24 mouse cellular contexts compared by ENCODE assay signal in genomic region chr8:123696167-123696566, GRCm38 (mm10). TPM values are rescaled to one million over a fixed set of nuclear protein-coding genes. Genes with fewer than 3 reads are reported as not detected.
DNase-seq lines count a peak whose midpoint lies in the region; ATAC-seq and TF ChIP-seq lines count a peak whose summit lies in the region.
"Had no signal": no experiment of that assay in that cellular context is flagged by ENCODE, and none has a peak within 500 bp of the region (broad histone marks: within the 10 kb centered on the region; RNA-seq: fewer than 3 reads in every experiment).

No protein-coding gene starts in this region.

- H3K79me2 ChIP-seq in CH12.LX (replicated peaks; ENCODE audit: control insufficient read depth, extremely low read depth, insufficient read depth, poor library complexity, severe bottlenecking), result no peaks in the 10 kb centered on the region

- peaks cover 13 to 19% of the 10 kb centered on the region in 2 experiments; a peak in 3 of 4 replicates for H3K4me1 ChIP-seq in CH12.LX (ENCODE audit: control insufficient read depth in 1 of 2, insufficient read depth in 2 of 2)
- peaks cover 4% of the 10 kb centered on the region; the same call in 1 of the 2 replicates for H3K4me1 ChIP-seq in intestine, embryonic 16.5 days (ENCODE audit: control insufficient read depth, insufficient read depth, low read length)
- H3K4me1 ChIP-seq: forebrain, embryonic 13.5 days; forebrain, embryonic 15.5 days had no signal

- 58% methylated on average over 9 of the region's 9 CpGs for WGBS in intestine, embryonic 16.5 days

- peak; percentile 40; the same call in 1 of the 2 replicates for TF ChIP-seq EP300 in CH12.LX (IDR thresholded peaks at IDR 0.05; ENCODE audit: low read length)

- dilution Hi-C loops in CH12.LX (cut with MboI; ENCODE audit: extremely low pct_ligation_motif_present, extremely low pct_unique_long_range_greater_than_20kb, low sequenced_read_pairs), result no loop called here

- H3K27me3 ChIP-seq in CH12.LX (replicated peaks), result peaks cover 20% of the 10 kb centered on the region
- H3K27me3 ChIP-seq in intestine, embryonic 16.5 days (replicated peaks; ENCODE audit: control insufficient read depth, insufficient read depth, low read length), result no peaks in the 10 kb centered on the region
- H3K27me3 ChIP-seq: forebrain, embryonic 13.5 days; forebrain, embryonic 15.5 days had no signal

- no peaks in the 10 kb centered on the region for H3K36me3 ChIP-seq in CH12.LX (replicated peaks in 1 of 2; ENCODE audit: control insufficient read depth in 1 of 2, insufficient read depth in 1 of 2, low read length in 1 of 2)
- H3K36me3 ChIP-seq in intestine, embryonic 16.5 days (ENCODE audit: control insufficient read depth, insufficient read depth, low read length), result no peaks in the 10 kb centered on the region
- H3K36me3 ChIP-seq: embryonic facial prominence, embryonic 13.5 days; embryonic facial prominence, embryonic 15.5 days; forebrain, embryonic 15.5 days had no signal

- in situ Hi-C loops in CH12.LX (cut with MboI; ENCODE audit: low pct_ligation_motif_present, low pct_unique_long_range_greater_than_20kb, low sequenced_read_pairs), result no loop called here

- no peak overlapping the region for H3K9ac ChIP-seq in CH12.LX (ENCODE audit: insufficient read depth, low read depth)
- no peak overlapping the region for H3K9ac ChIP-seq in intestine, embryonic 16.5 days (ENCODE audit: low read depth, low read length)
- H3K9ac ChIP-seq: embryonic facial prominence, embryonic 13.5 days; embryonic facial prominence, embryonic 15.5 days; forebrain, embryonic 13.5 days; forebrain, embryonic 15.5 days; forebrain, postnatal 0 days had no signal

- no peak for TF ChIP-seq RAD21 in CH12.LX (IDR thresholded peaks at IDR 0.05; ENCODE audit: low read depth, low read length)

- H3K27ac ChIP-seq in CH12.LX (ENCODE audit: insufficient read depth, low read depth), result no peak overlapping the region
- H3K27ac ChIP-seq in intestine, embryonic 16.5 days (ENCODE audit: low read length), result no peak overlapping the region
- H3K27ac ChIP-seq: embryonic facial prominence, embryonic 13.5 days; embryonic facial prominence, embryonic 15.5 days; forebrain, embryonic 13.5 days; forebrain, embryonic 15.5 days had no signal

- DNase-seq in CH12.LX (ENCODE audit: extremely low read depth), result peak; percentile 47
- DNase-seq in yolk sac, embryonic 10.5 days (ENCODE audit: low spot score), result peak; percentile 53
- no peak for DNase-seq in layer of hippocampus, postnatal 10 days (ENCODE audit: low spot score in 2 of 2)
- DNase-seq in spleen, postnatal 4 days (ENCODE audit: low spot score in 2 of 2), result no peak
- DNase-seq: adrenal gland, adult 2 months; adrenal gland, postnatal 10 days; adrenal gland, postnatal 25 days; B cell, adult 2 months; cerebellum, adult 11 months; cerebellum, adult 18-20 months; cerebellum, adult 8-10 months; cerebellum, adult 9-11 months; cerebellum, postnatal 14 days; cerebellum, postnatal 36 days; embryo, embryonic 11 days; forebrain, postnatal 0 days had no signal

- peak; percentile 41; the same call in 1 of the 2 replicates for ATAC-seq in intestine, embryonic 16.5 days
- ATAC-seq: CD4-positive, CD25-positive, alpha-beta regulatory T cell, adult 4 months; forebrain, embryonic 13.5 days; forebrain, embryonic 15.5 days; forebrain, postnatal 0 days had no signal

- no peak for TF ChIP-seq CTCF in CH12.LX (conservative IDR thresholded peaks at IDR 0.05 in 1 of 2, IDR thresholded peaks at IDR 0.05 in 1 of 2; ENCODE audit: low read depth in 2 of 2, low read length in 2 of 2)

- no peak for TF ChIP-seq POLR2A in CH12.LX (IDR thresholded peaks at IDR 0.05; ENCODE audit: low read depth, low read length)

- H3K9me3 ChIP-seq in CH12.LX (replicated peaks; ENCODE audit: low read length), result no peaks in the 10 kb centered on the region
- H3K9me3 ChIP-seq in intestine, embryonic 16.5 days (ENCODE audit: control insufficient read depth, low read length), result no peaks in the 10 kb centered on the region
- H3K9me3 ChIP-seq: embryonic facial prominence, embryonic 13.5 days; embryonic facial prominence, embryonic 15.5 days; forebrain, embryonic 13.5 days; forebrain, embryonic 15.5 days had no signal

- no peak overlapping the region for H3K4me3 ChIP-seq in CH12.LX (replicated peaks in 1 of 3; ENCODE audit: low read depth in 2 of 3, low read length in 2 of 3, poor library complexity in 1 of 3)
- no peak overlapping the region for H3K4me3 ChIP-seq in intestine, embryonic 16.5 days (ENCODE audit: low read length)
- H3K4me3 ChIP-seq: embryonic facial prominence, embryonic 13.5 days; embryonic facial prominence, embryonic 15.5 days; erythroblast, embryonic 14.5 days; forebrain, embryonic 13.5 days; forebrain, embryonic 15.5 days had no signal

- H3K4me2 ChIP-seq in CH12.LX (ENCODE audit: insufficient read depth, low read depth, poor library complexity, severe bottlenecking), result peak overlapping the region; percentile 0; the same call in 1 of the 2 replicates
- H3K4me2 ChIP-seq in intestine, embryonic 16.5 days (ENCODE audit: low read depth, low read length), result no peak overlapping the region
- H3K4me2 ChIP-seq: embryonic facial prominence, embryonic 13.5 days; embryonic facial prominence, embryonic 15.5 days; forebrain, embryonic 13.5 days; forebrain, embryonic 15.5 days had no signal

TF ChIP-seq in CH12.LX, 34 proteins besides CTCF, POLR2A, EP300 and RAD21:
- TF ChIP-seq MAZ (IDR thresholded peaks at IDR 0.05; ENCODE audit: low read depth, low read length) (no peak), IRF4 (IDR thresholded peaks at IDR 0.05; ENCODE audit: low read depth, low read length) (no peak), POLR2AphosphoS2 (IDR thresholded peaks at IDR 0.05; ENCODE audit: low read depth, low read length) (no peak), USF2 (conservative IDR thresholded peaks at IDR 0.05; ENCODE audit: low read depth, low read length) (no peak), ETS1 (conservative IDR thresholded peaks at IDR 0.05; ENCODE audit: low read depth, low read length) (peak; percentile 92), JUND (conservative IDR thresholded peaks at IDR 0.05; ENCODE audit: low read depth, low read length) (no peak), BHLHE40 (IDR thresholded peaks at IDR 0.05; ENCODE audit: low read depth, low read length) (peak; percentile 50; the same call in 1 of the 2 replicates), ELF1 (IDR thresholded peaks at IDR 0.05; ENCODE audit: low read depth, low read length) (no peak), CHD1 (IDR thresholded peaks at IDR 0.05; ENCODE audit: low read depth, low read length) (no peak), TCF12 (IDR thresholded peaks at IDR 0.05; ENCODE audit: low read depth, low read length) (no peak; the same call in 1 of the 2 replicates), MEF2A (IDR thresholded peaks at IDR 0.05; ENCODE audit: borderline replicate concordance, low read depth, low read length) (peak; percentile 51; the same call in 1 of the 2 replicates), SIN3A (IDR thresholded peaks at IDR 0.05; ENCODE audit: low read length) (0 out of 2 replicates have a peak, but pooled peaks have one; percentile 20), UBTF (IDR thresholded peaks at IDR 0.05; ENCODE audit: low read depth, low read length) (no peak), NRF1 (IDR thresholded peaks at IDR 0.05; ENCODE audit: low read depth, low read length) (no peak), MAFK (IDR thresholded peaks at IDR 0.05; ENCODE audit: insufficient replicate concordance, low read length) (no peak), ZKSCAN1 (IDR thresholded peaks at IDR 0.05; ENCODE audit: borderline replicate concordance, low read depth, low read length) (no peak), MXI1 (IDR thresholded peaks at IDR 0.05; ENCODE audit: low read depth, low read length) (no peak), TBP (conservative IDR thresholded peaks at IDR 0.05; ENCODE audit: low read depth, low read length) (no peak), E2F4 (IDR thresholded peaks at IDR 0.05; ENCODE audit: insufficient replicate concordance, low read depth, low read length) (no peak), MYC (IDR thresholded peaks at IDR 0.05; ENCODE audit: low read depth, low read length) (no peak), HCFC1 (IDR thresholded peaks at IDR 0.05; ENCODE audit: low read depth, low read length) (no peak), JUN (IDR thresholded peaks at IDR 0.05; ENCODE audit: insufficient read depth, low read depth, low read length) (peak; percentile 19; the same call in 1 of the 2 replicates), ZC3H11A (IDR thresholded peaks at IDR 0.05; ENCODE audit: low read depth, low read length) (no peak), ZMIZ1 (IDR thresholded peaks at IDR 0.05; ENCODE audit: low read depth, low read length) (no peak)

RNA-seq across cellular contexts. Expression of gene Rhou, which starts 42.4 kb away (rescaled TPM):
- 0.08 TPM in 1 of 2 replicates, not detected in the other for total RNA-seq in CH12.LX (2012; rRNA removed)
- not detected in 2 replicates for total RNA-seq in CH12.LX (2014; rRNA removed)
- polyA plus RNA-seq in CH12.LX (2012; ENCODE audit: insufficient read length, low read depth), result 0.16 TPM in 1 of 2 replicates, not detected in the other
- polyA plus RNA-seq in intestine, embryonic 16.5 days (2015; fragmentation: Nextera tagmentation; extraction: Ambion mirVana), result 5.3 and 5.5 TPM in 2 replicates
- 10 to 100 TPM; 36.9 to 39.6 TPM for total RNA-seq in layer of hippocampus, postnatal 10 days (2021)
- total RNA-seq: MEL had no signal
- polyA plus RNA-seq: erythroblast, embryonic 14.5 days had no signal

Comparison
In these comparisons a context has a peak if more than half of its experiments do, and no peak if none do; other contexts are left out.
1. DNase-seq: peak in CH12.LX (single experiment) and yolk sac, embryonic 10.5 days (single experiment); none in layer of hippocampus, postnatal 10 days (0 of 2) and spleen, postnatal 4 days (0 of 2).
2. RNA of gene Rhou, which starts 42.4 kb away (total RNA-seq): 36.9 to 39.6 TPM in layer of hippocampus, postnatal 10 days; 0.08 TPM in CH12.LX; every median in the first group is over 10 times any median in the second.